Mouse (Mus musculus) cerebellum, adult 9-10 months (tissue): ENCODE data around the gene Car10.

Source experiments
- DNase-seq: peaks from one replicate; pipeline ENCODE4 v3.0.0; 2022

The Car10 gene

DNA sequence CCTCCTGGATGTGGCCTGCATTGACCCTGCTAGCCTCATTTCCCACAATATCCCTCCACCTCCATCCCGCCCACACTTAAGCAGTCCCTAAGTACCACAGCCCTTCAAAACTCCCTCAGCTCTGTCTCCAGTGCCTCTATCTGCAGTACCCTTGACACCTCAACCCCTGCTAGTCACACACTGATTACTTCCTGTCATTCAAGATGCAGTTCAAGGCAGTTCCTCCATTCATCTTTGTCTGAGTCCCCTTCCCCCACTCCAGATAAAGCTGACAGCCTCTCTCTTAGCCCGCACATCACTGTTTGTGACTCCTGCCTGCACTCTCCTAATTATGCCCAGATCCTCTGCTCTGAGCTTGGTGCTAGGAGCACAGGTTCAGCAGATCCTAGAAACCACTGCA lies 496.2 kb downstream of the Car10 start:
- DNase-seq, result no peak

DNA sequence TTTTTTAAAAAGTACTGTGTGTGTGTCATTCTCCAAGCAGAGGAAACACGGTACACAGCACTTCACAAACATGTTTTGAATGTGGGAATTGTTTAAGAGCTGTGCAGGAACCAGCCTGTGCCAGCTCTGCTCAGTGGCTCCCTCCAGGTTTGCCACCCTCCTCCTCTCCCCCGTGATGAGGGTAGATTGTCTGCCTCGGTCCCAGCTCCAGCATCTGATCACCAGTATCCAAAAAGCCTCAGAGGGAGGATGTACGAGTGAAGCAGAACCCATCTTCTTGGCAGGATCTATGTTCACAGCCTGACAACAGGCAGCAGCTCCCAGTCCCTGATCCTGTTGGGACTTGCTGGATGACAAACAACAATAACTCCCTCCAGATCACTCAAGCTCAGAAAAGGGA lies 500.3 kb downstream of the Car10 start:
- DNase-seq, result peak; percentile 40

GRCm38 (mm10) chr11:93599755-93600154 lies 501.9 kb downstream of the Car10 start:
- no peak for DNase-seq

- DNase-seq, result no peak
These were observed 505.7 kb downstream of the Car10 start for GRCm38 (mm10) chr11:93603575-93603974.

DNA sequence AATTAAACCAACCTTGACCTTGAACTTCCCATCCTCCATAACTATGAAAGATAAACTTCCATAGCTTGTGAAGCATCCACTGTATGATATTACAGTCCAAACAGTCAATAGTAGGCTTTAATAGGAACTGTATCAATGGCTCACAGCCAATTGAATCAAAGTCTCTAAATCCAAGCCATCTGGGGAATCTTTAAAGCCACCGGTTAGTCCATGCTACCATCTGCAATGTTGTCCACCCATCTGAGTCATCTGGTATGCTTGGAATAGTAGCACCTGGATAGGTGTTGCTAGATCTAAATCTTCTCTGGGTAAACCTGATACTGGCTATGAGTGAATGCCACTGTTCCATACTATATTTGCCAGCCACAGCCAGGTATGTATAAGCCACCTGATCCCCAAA lies 509.3 kb downstream of the Car10 start:
- DNase-seq, result peak; percentile 82

DNA sequence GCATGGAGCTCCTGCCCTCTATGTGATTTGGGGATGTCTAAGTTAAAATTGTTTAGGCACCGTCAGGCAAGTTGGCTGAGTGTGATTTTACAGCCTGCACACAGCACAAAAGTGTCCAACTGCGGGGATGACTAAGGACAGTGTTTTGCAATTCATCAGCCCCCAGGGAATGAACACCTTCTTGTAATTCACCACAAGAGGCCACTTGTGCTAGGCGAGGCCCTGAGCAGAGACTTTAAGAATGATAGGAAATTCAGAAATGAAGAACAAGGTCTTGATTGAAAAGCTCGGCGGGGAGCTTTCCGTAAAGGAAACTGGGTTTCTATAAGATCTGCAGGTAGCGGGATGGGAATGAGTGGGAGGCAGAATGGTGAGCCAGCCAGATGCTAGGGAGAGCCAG lies 510.9 kb downstream of the Car10 start:
- DNase-seq, result no peak

DNA sequence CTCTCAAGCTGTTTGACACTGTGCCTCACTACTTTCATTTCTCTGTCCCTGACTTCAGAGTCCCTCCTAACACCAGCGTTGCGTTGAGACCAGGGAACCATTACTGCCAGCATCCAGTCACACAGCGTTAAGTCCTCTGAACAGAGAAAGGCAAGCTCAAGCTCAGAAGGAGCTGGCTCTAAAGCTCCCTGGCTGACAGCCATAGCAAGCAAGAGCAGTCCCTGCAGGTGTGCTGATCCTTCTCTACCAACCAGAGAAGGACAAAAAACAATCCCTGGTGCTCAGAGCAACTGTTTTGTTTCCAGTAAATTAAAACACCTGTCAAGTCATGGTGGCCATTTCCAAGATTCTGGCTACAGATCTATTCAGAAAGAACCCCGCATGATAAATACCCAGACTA lies 514.2 kb downstream of the Car10 start:
- peak; percentile 79 for DNase-seq

- DNase-seq, result peak; percentile 92
These were observed 517.0 kb downstream of the Car10 start for GRCm38 (mm10) chr11:93614851-93615250.

DNA sequence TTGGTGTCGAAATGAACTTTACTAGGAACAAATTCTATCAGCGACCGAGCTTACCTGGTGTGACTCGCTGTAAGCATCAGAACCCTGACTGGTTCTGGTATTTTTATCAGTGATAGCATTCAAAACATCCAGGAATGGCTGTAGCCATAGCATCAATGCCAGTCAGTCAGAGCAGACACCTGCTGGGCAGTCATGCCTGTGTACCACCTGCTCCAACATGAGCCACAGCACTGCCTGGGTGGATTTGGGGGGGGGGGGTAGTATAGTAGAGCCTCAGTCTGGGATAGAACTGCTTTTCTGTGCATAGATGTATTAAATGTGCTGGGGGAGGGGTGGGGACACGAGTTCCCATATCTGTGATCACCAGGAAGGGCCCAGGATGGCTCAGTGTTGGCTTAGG lies 525.8 kb downstream of the Car10 start:
- no peak for DNase-seq

- peak; percentile 63 for DNase-seq
These were observed 541.6 kb downstream of the Car10 start for GRCm38 (mm10) chr11:93639410-93639809.

DNA sequence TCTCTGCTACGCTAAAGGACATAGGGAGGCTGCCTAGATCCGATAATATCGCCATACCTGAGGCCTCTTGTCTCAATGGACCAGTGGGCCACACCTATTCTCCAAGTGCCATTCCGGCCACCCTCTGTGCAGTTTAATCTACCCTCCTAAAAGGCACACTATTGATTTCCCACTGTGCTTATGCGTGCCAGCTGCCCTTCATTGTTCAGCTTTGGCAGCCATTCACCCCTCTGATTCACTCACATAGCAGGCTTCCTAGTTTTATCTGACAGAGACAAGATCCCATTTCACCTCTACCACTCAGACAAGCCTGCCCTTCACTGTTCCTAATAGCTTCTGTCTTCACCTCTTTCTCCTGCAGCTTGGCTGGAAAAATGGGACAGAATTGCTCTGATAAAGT lies 543.1 kb downstream of the Car10 start:
- DNase-seq, result peak; percentile 59

GRCm38 (mm10) chr11:93642331-93642730 lies 544.5 kb downstream of the Car10 start:
- DNase-seq, result no peak

DNA sequence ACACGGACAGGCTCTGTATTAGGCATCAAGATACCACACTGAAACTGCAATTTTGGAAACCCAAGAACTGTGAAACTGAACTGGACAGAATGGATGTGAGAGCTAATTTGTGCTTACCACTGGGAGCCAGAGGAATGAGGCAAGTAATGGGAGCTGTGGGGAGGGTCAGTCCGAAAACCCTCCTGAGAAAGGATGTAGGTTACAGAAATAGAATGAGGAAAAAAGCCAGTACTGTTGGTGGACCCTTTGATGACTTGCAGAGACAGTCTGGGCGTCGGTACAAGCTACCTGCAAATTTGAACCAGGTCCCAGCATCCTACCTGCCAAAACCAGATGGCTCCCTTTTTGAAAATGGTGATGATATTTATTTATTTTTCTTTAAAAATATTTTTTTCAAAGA lies 545.2 kb downstream of the Car10 start:
- DNase-seq, result peak; percentile 87

GRCm38 (mm10) chr11:93643436-93643835 lies 545.6 kb downstream of the Car10 start:
- DNase-seq, result peak; percentile 84

- no peak for DNase-seq
These were observed 548.4 kb downstream of the Car10 start for GRCm38 (mm10) chr11:93646216-93646615.
